30 mouse cellular contexts compared by ENCODE assay signal in the genomic region with DNA sequence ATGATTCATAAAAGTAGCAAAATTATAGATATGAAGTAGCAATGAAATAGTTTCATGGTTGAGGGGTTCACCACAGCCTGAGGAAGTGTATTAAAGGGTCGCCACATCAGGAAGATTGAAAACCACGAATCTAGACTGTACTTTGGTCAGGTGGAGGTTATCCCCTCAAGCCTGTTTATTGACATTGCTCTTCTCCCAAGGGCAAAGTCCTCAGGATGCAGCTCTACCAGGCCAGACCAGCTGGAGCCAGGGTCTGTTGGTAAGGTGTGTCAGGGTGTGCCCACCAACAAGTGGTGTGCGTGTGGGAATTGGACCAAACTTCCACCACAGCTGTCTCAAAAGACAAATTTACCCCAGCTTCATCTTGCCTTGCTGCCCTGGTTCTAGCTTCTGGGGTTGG. TPM values are rescaled to one million over a fixed set of nuclear protein-coding genes. Genes with fewer than 3 reads are reported as not detected.
"Had no signal": no experiment of that assay in that cellular context is flagged by ENCODE, and none has a peak within 500 bp of the region (broad histone marks: within the 10 kb centered on the region; RNA-seq: fewer than 3 reads in every experiment).

No protein-coding gene starts in this region.

- ATAC-seq: intestine, postnatal 0 days; midbrain, embryonic 13.5 days; midbrain, embryonic 16.5 days had no signal

- H3K36me3 ChIP-seq: limb, embryonic 12.5 days; limb, embryonic 15.5 days; lung, embryonic 15.5 days; midbrain, embryonic 10.5 days; midbrain, embryonic 13.5 days; neural tube, embryonic 13.5 days; stomach, embryonic 15.5 days had no signal

- H3K9ac ChIP-seq: limb, embryonic 12.5 days; limb, embryonic 15.5 days; lung, embryonic 15.5 days; midbrain, embryonic 13.5 days; neural tube, embryonic 13.5 days; stomach, embryonic 15.5 days had no signal

- H3K27ac ChIP-seq: kidney, postnatal 0 days; layer of hippocampus, adult 2 months; limb, embryonic 12.5 days; limb, embryonic 15.5 days; lung, embryonic 15.5 days; midbrain, embryonic 10.5 days; midbrain, embryonic 13.5 days; neural tube, embryonic 13.5 days; stomach, embryonic 15.5 days had no signal

- H3K27me3 ChIP-seq: limb, embryonic 12.5 days; limb, embryonic 15.5 days; lung, embryonic 15.5 days; midbrain, embryonic 13.5 days; neural tube, embryonic 13.5 days; stomach, embryonic 15.5 days had no signal

- H3K4me1 ChIP-seq: midbrain, embryonic 13.5 days; neural tube, embryonic 13.5 days had no signal

- H3K4me3 ChIP-seq: layer of hippocampus, adult 2 months; limb, embryonic 12.5 days; limb, embryonic 15.5 days; lung, embryonic 15.5 days; megakaryocyte, embryonic 14.5 days; midbrain, embryonic 10.5 days; midbrain, embryonic 13.5 days; myocyte; neural tube, embryonic 13.5 days; stomach, embryonic 15.5 days had no signal

- H3K9me3 ChIP-seq: limb, embryonic 12.5 days; limb, embryonic 15.5 days; lung, embryonic 15.5 days; megakaryocyte, embryonic 14.5 days; midbrain, embryonic 10.5 days; midbrain, embryonic 13.5 days; neural tube, embryonic 13.5 days; stomach, embryonic 15.5 days had no signal

- H3K4me2 ChIP-seq: limb, embryonic 12.5 days; limb, embryonic 15.5 days; lung, embryonic 15.5 days; midbrain, embryonic 13.5 days; neural tube, embryonic 13.5 days; stomach, embryonic 15.5 days had no signal

- DNase-seq: kidney, adult 2 months; kidney, postnatal 25 days; layer of hippocampus, adult 9-11 months; left cerebral cortex, postnatal 4 days; lung, adult 18-20 months; lung, postnatal 10 days; lung, postnatal 36 days; retina, postnatal 1 day; right cerebral cortex, postnatal 25 days; thymus, postnatal 25 days had no signal

RNA-seq across cellular contexts. Expression of gene Cd22, which starts 15.1 kb away (rescaled TPM):
- total RNA-seq: layer of hippocampus, adult 2 months; layer of hippocampus, postnatal 25 days; left cerebral cortex, postnatal 14 days had no signal
- polyA plus RNA-seq: midbrain, embryonic 13.5 days; midbrain, embryonic 16.5 days; myocyte had no signal

RNA-seq across cellular contexts. Expression of gene Hamp2, which starts 29.3 kb away (rescaled TPM):
- total RNA-seq: layer of hippocampus, adult 2 months; layer of hippocampus, postnatal 25 days; left cerebral cortex, adult 8-10 months; left cerebral cortex, postnatal 14 days; left cerebral cortex, postnatal 4 days; monocyte, adult 5-6 weeks; neutrophil, adult 5-6 weeks had no signal
- polyA plus RNA-seq: intestine, postnatal 0 days; kidney, adult 2 months; kidney, embryonic 14.5 days; kidney, postnatal 0 days; limb, embryonic 12.5 days; limb, embryonic 15.5 days; lung, embryonic 15.5 days; midbrain, embryonic 10.5 days; midbrain, embryonic 13.5 days; midbrain, embryonic 16.5 days; myocyte; neural tube, embryonic 13.5 days; stomach, embryonic 15.5 days had no signal

RNA-seq across cellular contexts. Expression of gene Ffar1, which starts 33.9 kb away (rescaled TPM):
- total RNA-seq: layer of hippocampus, adult 2 months; layer of hippocampus, postnatal 25 days; left cerebral cortex, adult 8-10 months; left cerebral cortex, postnatal 14 days; left cerebral cortex, postnatal 4 days had no signal
- polyA plus RNA-seq: kidney, embryonic 14.5 days; limb, embryonic 12.5 days; limb, embryonic 15.5 days; lung, embryonic 15.5 days; midbrain, embryonic 10.5 days; midbrain, embryonic 13.5 days; midbrain, embryonic 16.5 days; myocyte; neural tube, embryonic 13.5 days; thymus, postnatal 0 days had no signal

RNA-seq across cellular contexts. Expression of gene Ffar3, which starts 39.2 kb away (rescaled TPM):
- total RNA-seq: layer of hippocampus, adult 2 months; layer of hippocampus, postnatal 25 days; left cerebral cortex, adult 8-10 months; left cerebral cortex, postnatal 4 days; monocyte, adult 5-6 weeks had no signal
- polyA plus RNA-seq: kidney, embryonic 14.5 days; limb, embryonic 12.5 days; limb, embryonic 15.5 days; lung, embryonic 15.5 days; midbrain, embryonic 10.5 days; midbrain, embryonic 13.5 days; midbrain, embryonic 16.5 days; myocyte; neural tube, embryonic 13.5 days; thymus, postnatal 0 days had no signal
